Mouse (Mus musculus) c-Kit-negative CD71-positive TER-119-positive erythroid progenitor cells, embryonic 14.5 days (primary cell): Measurements from ENCODE around the gene H2-M10.6.

ENCODE experiments used
- DNase-seq: peaks from one replicate; pipeline ENCODE4 v3.0.0-alpha.2; 2013; ENCODE audit warnings: low read depth, low spot score

Gene H2-M10.6

GRCm38 (mm10) chr17:36840961-36841445 is 29.0 kb downstream of the H2-M10.6 start:
- no peak for DNase-seq

- no peak for DNase-seq
Observed at GRCm38 (mm10) chr17:36843696-36844095, 31.7 kb downstream of the H2-M10.6 start.

- DNase-seq: no peak
Observed at GRCm38 (mm10) chr17:36844286-36844719, 32.3 kb downstream of the H2-M10.6 start.

- no peak for DNase-seq
Observed at GRCm38 (mm10) chr17:36844725-36845124, 32.8 kb downstream of the H2-M10.6 start.

- no peak for DNase-seq
Observed at GRCm38 (mm10) chr17:36848911-36849310, 36.9 kb downstream of the H2-M10.6 start.

- no peak for DNase-seq
Observed at GRCm38 (mm10) chr17:36849992-36850391, 38.0 kb downstream of the H2-M10.6 start.

GRCm38 (mm10) chr17:36851200-36851599 is 39.2 kb downstream of the H2-M10.6 start:
- DNase-seq: no peak

- DNase-seq: no peak
Observed at GRCm38 (mm10) chr17:36851627-36852026, 39.7 kb downstream of the H2-M10.6 start.

- no peak for DNase-seq
Observed at GRCm38 (mm10) chr17:36855484-36855883, 43.5 kb downstream of the H2-M10.6 start.

GRCm38 (mm10) chr17:36856236-36856635 is 44.3 kb downstream of the H2-M10.6 start:
- DNase-seq: no peak

- no peak for DNase-seq
Observed at GRCm38 (mm10) chr17:36858181-36858580, 46.2 kb downstream of the H2-M10.6 start.

GRCm38 (mm10) chr17:36861680-36862079 is 49.7 kb downstream of the H2-M10.6 start:
- no peak for DNase-seq
